Mouse (Mus musculus) forebrain, embryonic 11.5 days (tissue): ENCODE measurements around the gene Tulp3. TPM values are rescaled to one million over a fixed set of nuclear protein-coding genes. Genes with fewer than 3 reads are reported as not detected.

Source experiments
- ATAC-seq: fragments of 200-750 bp; cut with Nextera tagmentation; replicated peaks from 2 replicates; pipeline ENCODE4 v1.8.0; 2017; ENCODE audit warnings: moderate TSS enrichment; ENCODE audit not compliant: low FRiP score
- DNase-seq: peaks from one replicate; pipeline ENCODE4 v3.0.0-alpha.2; 2017; ENCODE audit warnings: low spot score
- H3K27ac ChIP-seq: fragments of 300-500 bp; sonication (generic); 2 replicates; pipeline ENCODE4 v1.5.1; 2014; ENCODE audit warnings: low read depth, low read length
- H3K27me3 ChIP-seq: fragments of 300-500 bp; sonication (generic); 2 replicates; pipeline ENCODE4 v1.6.1; 2014; ENCODE audit warnings: mild to moderate bottlenecking, low read length, mixed read lengths; ENCODE audit not compliant: control insufficient read depth, insufficient read depth
- H3K36me3 ChIP-seq: fragments of 300-500 bp; sonication (generic); 2 replicates; pipeline ENCODE4 v1.6.1; 2014; ENCODE audit warnings: mild to moderate bottlenecking, low read length, moderate library complexity, mixed read lengths; ENCODE audit not compliant: control insufficient read depth, insufficient read depth
- H3K4me1 ChIP-seq: fragments of 300-500 bp; sonication (generic); replicated peaks from 2 replicates; pipeline ENCODE4 v1.6.1; 2014; ENCODE audit warnings: low read length, mixed read lengths; ENCODE audit not compliant: control insufficient read depth, insufficient read depth
- H3K4me2 ChIP-seq: fragments of 300-500 bp; sonication (generic); 2 replicates; pipeline ENCODE4 v1.6.1; 2014; ENCODE audit warnings: low read depth, mild to moderate bottlenecking, low read length, moderate library complexity, mixed read lengths; ENCODE audit not compliant: severe bottlenecking
- H3K4me3 ChIP-seq: fragments of 300-500 bp; sonication (generic); 2 replicates; pipeline ENCODE4 v1.5.1; 2014; ENCODE audit warnings: low read depth, low read length
- H3K9ac ChIP-seq: fragments of 300-500 bp; sonication (generic); 2 replicates; pipeline ENCODE4 v1.6.1; 2014; ENCODE audit warnings: low read length
- H3K9me3 ChIP-seq: fragments of 300-500 bp; sonication (generic); 2 replicates; pipeline ENCODE4 v1.6.1; 2016; ENCODE audit warnings: low read length, mixed read lengths; ENCODE audit not compliant: control insufficient read depth
- WGBS: fragments of 180-500 bp; shearing (Covaris S2); extraction: QIAGEN DNeasy Blood & Tissue Kit; methylation state at CpG from one replicate; pipeline ENCODE4 v1.1.7; 2014; 5-methylcytosine and 5-hydroxymethylcytosine counted together
- polyA plus RNA-seq: library from polyadenylated mRNA; unstranded; fragments of >200 nt; fragmentation: Nextera tagmentation; extraction: Ambion mirVana; gene quantifications from 2 replicates; pipeline ENCODE4 v1.2.1, GENCODE M21; 2014

The Tulp3 gene
- polyA plus RNA-seq, 1 experiment from 2014 or later: 23.7 TPM

- 92% methylated on average over 6 of the region's 6 CpGs for WGBS
- Histone ChIP-seq H3K27me3 (no peaks in the 10 kb centered on the region), H3K9me3 (no peaks in the 10 kb centered on the region), H3K9ac (no peak overlapping the region), H3K4me2 (no peak overlapping the region), H3K4me3 (no peak overlapping the region), H3K36me3 (peaks cover 5% of the 10 kb centered on the region; the same call in 1 of the 2 replicates), H3K27ac (no peak overlapping the region), H3K4me1 (no peaks in the 10 kb centered on the region)
- DNase-seq (no peak), ATAC-seq (no peak)
Observed at GRCm38 (mm10) chr6:128346782-128347181, 8.9 kb downstream of the Tulp3 start.

GRCm38 (mm10) chr6:128345623-128346022, 10.0 kb downstream of the Tulp3 start:
- H3K27me3 ChIP-seq: no peaks in the 10 kb centered on the region

GRCm38 (mm10) chr6:128341956-128342723, 13.5 kb downstream of the Tulp3 start:
- no peak for DNase-seq
- Histone ChIP-seq H3K27ac (no peak overlapping the region), H3K4me3 (no peak overlapping the region), H3K4me1 (peaks cover 3% of the 10 kb centered on the region; the same call in 1 of the 2 replicates), H3K9ac (no peak overlapping the region), H3K9me3 (no peaks in the 10 kb centered on the region), H3K36me3 (peaks cover 2% of the 10 kb centered on the region; the same call in 1 of the 2 replicates), H3K4me2 (no peak overlapping the region), H3K27me3 (no peaks in the 10 kb centered on the region)
- 96% methylated on average over 11 of the region's 11 CpGs for WGBS
- no peak for ATAC-seq

More at GRCm38 (mm10) chr6:128345623-128346022, 10.0 kb downstream of the Tulp3 start:
- no peak overlapping the region for H3K9ac ChIP-seq
- H3K4me2 ChIP-seq: no peak overlapping the region
- no peak overlapping the region for H3K4me3 ChIP-seq
- WGBS: 92% methylated on average over 10 of the region's 10 CpGs
- H3K27ac ChIP-seq: no peak overlapping the region
- ATAC-seq (no peak), DNase-seq (no peak)
- H3K36me3 ChIP-seq: peaks cover 2% of the 10 kb centered on the region; the same call in 1 of the 2 replicates
- H3K4me1 ChIP-seq: no peaks in the 10 kb centered on the region
- H3K9me3 ChIP-seq: no peaks in the 10 kb centered on the region

DNA sequence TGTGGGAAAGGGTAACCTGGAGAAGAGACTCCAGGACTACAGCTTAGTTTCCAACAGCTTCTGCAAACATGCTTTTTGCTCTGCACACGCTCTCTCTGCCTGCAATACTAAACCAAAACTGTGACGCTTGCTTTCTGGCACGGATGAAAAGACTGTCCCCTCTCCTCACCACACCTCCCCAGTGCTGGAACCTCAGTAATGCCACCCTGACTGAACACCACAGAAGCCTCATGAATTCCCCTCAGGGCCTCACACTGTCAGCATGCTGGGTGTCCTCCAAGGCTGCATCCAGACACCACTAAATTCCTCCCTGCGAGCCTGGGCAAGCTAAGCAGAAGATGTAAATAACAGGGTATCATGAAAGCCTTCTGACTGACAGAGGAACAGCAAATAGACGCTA, 16.8 kb downstream of the Tulp3 start:
- WGBS: 62% methylated on average over 5 of the region's 5 CpGs
- Histone ChIP-seq H3K9ac (no peak overlapping the region), H3K27ac (no peak overlapping the region), H3K9me3 (no peaks in the 10 kb centered on the region), H3K4me2 (no peak overlapping the region), H3K4me3 (no peak overlapping the region), H3K36me3 (peaks cover 2% of the 10 kb centered on the region; the same call in 1 of the 2 replicates), H3K4me1 (peaks cover 3% of the 10 kb centered on the region; the same call in 1 of the 2 replicates), H3K27me3 (no peaks in the 10 kb centered on the region)
- DNase-seq (no peak), ATAC-seq (no peak)

DNA sequence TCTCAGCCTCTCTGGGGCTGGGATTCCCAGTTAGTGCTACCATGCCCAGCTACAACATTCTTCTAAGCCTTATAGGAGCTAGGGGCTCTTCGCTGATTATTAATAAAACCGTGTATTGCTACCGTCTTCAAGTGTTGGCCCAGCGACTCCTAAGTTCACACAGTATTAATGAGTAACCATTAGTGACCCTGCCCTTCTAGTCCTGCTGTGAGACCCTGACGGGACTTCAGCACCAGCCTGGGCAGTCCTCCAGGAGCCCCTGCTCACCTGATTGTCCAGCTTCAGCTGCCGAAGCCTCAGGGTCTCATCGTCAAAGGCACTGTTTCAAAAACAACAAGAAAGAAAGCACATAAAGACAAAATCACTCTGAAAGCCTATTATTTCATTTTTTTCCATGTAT, 18.2 kb downstream of the Tulp3 start:
- DNase-seq (no peak), ATAC-seq (no peak)
- no peak overlapping the region for H3K4me3 ChIP-seq
- no peak overlapping the region for H3K9ac ChIP-seq
- H3K9me3 ChIP-seq: no peaks in the 10 kb centered on the region
- peaks cover 3% of the 10 kb centered on the region; the same call in 1 of the 2 replicates for H3K4me1 ChIP-seq
- no peaks in the 10 kb centered on the region for H3K36me3 ChIP-seq
- 78% methylated on average over 7 of the region's 7 CpGs for WGBS
- no peaks in the 10 kb centered on the region for H3K27me3 ChIP-seq
- H3K4me2 ChIP-seq: no peak overlapping the region
- H3K27ac ChIP-seq: no peak overlapping the region

- peaks cover 2% of the 10 kb centered on the region; the same call in 1 of the 2 replicates for H3K9me3 ChIP-seq
- WGBS: 16% methylated on average over 12 of the region's 12 CpGs
- ATAC-seq (peak; percentile 82), DNase-seq (peak; percentile 81)
- H3K4me1 ChIP-seq: peaks cover 3% of the 10 kb centered on the region; the same call in 1 of the 2 replicates
- no peak overlapping the region for H3K4me3 ChIP-seq
- no peak overlapping the region for H3K27ac ChIP-seq
- H3K27me3 ChIP-seq: no peaks in the 10 kb centered on the region
- H3K36me3 ChIP-seq: peaks cover 9% of the 10 kb centered on the region
- no peak overlapping the region for H3K4me2 ChIP-seq
- H3K9ac ChIP-seq: no peak overlapping the region
Observed at GRCm38 (mm10) chr6:128334397-128335124, 21.1 kb downstream of the Tulp3 start.

GRCm38 (mm10) chr6:128318317-128318716, 37.3 kb downstream of the Tulp3 start:
- 14% methylated on average over 4 of the region's 4 CpGs for WGBS
- H3K4me2 ChIP-seq: no peak overlapping the region
- no peak overlapping the region for H3K27ac ChIP-seq
- no peaks in the 10 kb centered on the region for H3K4me1 ChIP-seq
- ATAC-seq: 0 out of 2 replicates have a peak, but pooled peaks have one; percentile 39
- no peaks in the 10 kb centered on the region for H3K9me3 ChIP-seq
- H3K4me3 ChIP-seq: no peak overlapping the region
- no peak overlapping the region for H3K9ac ChIP-seq
- DNase-seq: peak; percentile 65
- H3K27me3 ChIP-seq: no peaks in the 10 kb centered on the region
- H3K36me3 ChIP-seq: peaks cover 3% of the 10 kb centered on the region; the same call in 1 of the 2 replicates

GRCm38 (mm10) chr6:128315597-128315996, 40.1 kb downstream of the Tulp3 start:
- no peaks in the 10 kb centered on the region for H3K27me3 ChIP-seq
- ATAC-seq: no peak
- no peak overlapping the region for H3K4me2 ChIP-seq
- no peaks in the 10 kb centered on the region for H3K36me3 ChIP-seq
- H3K27ac ChIP-seq: no peak overlapping the region
- H3K4me1 ChIP-seq: no peaks in the 10 kb centered on the region
- 81% methylated on average over 8 of the region's 8 CpGs for WGBS
- no peak overlapping the region for H3K9ac ChIP-seq
- DNase-seq: peak; percentile 42
- no peaks in the 10 kb centered on the region for H3K9me3 ChIP-seq
- H3K4me3 ChIP-seq: no peak overlapping the region
